Mouse (Mus musculus): ENCODE data around the gene Rhbdf1. TPM values are rescaled to one million over a fixed set of nuclear protein-coding genes. Genes with fewer than 3 reads are reported as not detected.

The Rhbdf1 gene
- polyA plus RNA-seq, 1 experiment from 2014 or later, result 35.8 TPM

DNA sequence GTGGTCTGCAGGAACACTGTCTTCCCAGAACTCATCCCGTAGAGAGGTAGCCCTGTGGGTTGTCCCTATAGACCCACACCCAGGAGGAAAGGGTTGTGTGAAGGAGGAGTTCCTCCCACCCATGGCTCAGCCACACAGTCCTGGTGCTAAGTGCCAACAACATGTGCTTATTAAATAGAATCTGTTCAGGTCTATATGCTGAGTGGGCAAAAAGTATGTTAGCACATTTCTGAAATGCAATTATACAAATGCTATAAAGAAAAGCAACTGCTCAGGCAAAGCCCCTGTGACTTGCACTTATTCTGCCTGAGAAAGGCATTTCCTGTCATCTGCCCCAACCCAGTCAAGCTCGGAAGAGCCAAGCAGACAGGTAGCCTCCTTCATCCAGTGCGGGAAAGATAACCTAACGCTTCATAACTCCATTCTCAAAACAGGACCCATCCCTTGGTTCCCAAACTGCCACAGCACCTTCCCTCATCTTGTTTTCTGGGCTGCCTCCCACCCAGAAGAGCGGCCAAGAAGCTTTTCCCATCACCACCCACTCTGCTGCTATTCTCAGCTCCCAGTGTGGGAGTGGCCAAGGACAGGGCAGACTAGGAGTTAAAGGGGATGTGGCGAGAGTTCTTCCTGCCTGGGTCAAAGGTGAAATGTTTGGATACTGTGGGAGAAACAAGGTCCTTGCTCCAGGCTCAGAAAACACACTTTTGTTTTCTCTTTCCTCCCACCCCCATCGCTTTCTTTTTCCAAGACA, 21.3 kb upstream of the Rhbdf1 start:
- H3K9me3 ChIP-seq (ENCODE audit: control insufficient read depth, low read length), result no peaks in the 10 kb centered on the region
- DNase-seq (ENCODE audit: low spot score), result no peak
- TF ChIP-seq CTCF (IDR thresholded peaks at IDR 0.05; ENCODE audit: low read depth) (no peak), EP300 (optimal IDR thresholded peaks at IDR 0.05) (no peak)
- no peak overlapping the region for H3K4me3 ChIP-seq (ENCODE audit: low read depth, low read length)
- no peaks in the 10 kb centered on the region for H3K27me3 ChIP-seq (ENCODE audit: control insufficient read depth, insufficient read depth, low read length)
- no peak for ATAC-seq (ENCODE audit: low FRiP score, low TSS enrichment)
- H3K4me1 ChIP-seq (replicated peaks; ENCODE audit: control insufficient read depth, insufficient read depth), result no peaks in the 10 kb centered on the region
- H3K27ac ChIP-seq (replicated peaks), result peak overlapping the region; percentile 8; the same call in 1 of the 2 replicates
- WGBS, result 72% methylated on average over 7 of the region's 7 CpGs
- H3K9ac ChIP-seq (ENCODE audit: low read length), result no peak overlapping the region
- no peak overlapping the region for H3K4me2 ChIP-seq (replicated peaks; ENCODE audit: low read depth)
- peaks cover 16% of the 10 kb centered on the region for H3K36me3 ChIP-seq (ENCODE audit: control insufficient read depth, insufficient read depth, low read length)

DNA sequence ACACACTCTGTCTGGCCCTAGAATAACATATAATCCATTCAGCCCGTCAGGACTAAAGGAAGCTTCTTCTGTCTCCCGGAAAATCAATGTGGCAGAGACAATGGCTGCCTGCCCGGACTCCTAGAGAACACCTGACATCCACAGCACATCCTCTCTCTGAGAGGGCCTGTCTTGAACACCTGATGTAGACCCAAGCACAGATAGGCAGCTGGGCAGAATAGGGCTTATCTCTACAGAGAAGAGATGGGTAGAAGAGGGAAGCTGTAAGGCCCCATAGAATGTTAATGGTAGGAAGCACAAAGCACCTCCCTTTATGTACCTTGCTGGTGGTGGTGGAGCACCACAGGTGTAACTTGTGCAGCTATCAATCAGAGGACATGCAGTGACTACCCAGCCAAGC, 20.1 kb upstream of the Rhbdf1 start:
- no peak for DNase-seq (ENCODE audit: low spot score)
- no peak overlapping the region for H3K4me2 ChIP-seq (replicated peaks; ENCODE audit: low read depth)
- no peaks in the 10 kb centered on the region for H3K27me3 ChIP-seq (ENCODE audit: control insufficient read depth, insufficient read depth, low read length)
- H3K27ac ChIP-seq (replicated peaks), result no peak overlapping the region
- no peaks in the 10 kb centered on the region for H3K4me1 ChIP-seq (replicated peaks; ENCODE audit: control insufficient read depth, insufficient read depth)
- H3K4me3 ChIP-seq (ENCODE audit: low read depth, low read length), result no peak overlapping the region
- WGBS, result 88% methylated on average over 3 of the region's 3 CpGs
- no peaks in the 10 kb centered on the region for H3K9me3 ChIP-seq (ENCODE audit: control insufficient read depth, low read length)
- TF ChIP-seq EP300 (optimal IDR thresholded peaks at IDR 0.05) (no peak), CTCF (IDR thresholded peaks at IDR 0.05; ENCODE audit: low read depth) (no peak)
- H3K36me3 ChIP-seq (ENCODE audit: control insufficient read depth, insufficient read depth, low read length), result peaks cover 10% of the 10 kb centered on the region; the same call in 1 of the 2 replicates
- ATAC-seq (ENCODE audit: low FRiP score, low TSS enrichment), result no peak
- no peak overlapping the region for H3K9ac ChIP-seq (ENCODE audit: low read length)

DNA sequence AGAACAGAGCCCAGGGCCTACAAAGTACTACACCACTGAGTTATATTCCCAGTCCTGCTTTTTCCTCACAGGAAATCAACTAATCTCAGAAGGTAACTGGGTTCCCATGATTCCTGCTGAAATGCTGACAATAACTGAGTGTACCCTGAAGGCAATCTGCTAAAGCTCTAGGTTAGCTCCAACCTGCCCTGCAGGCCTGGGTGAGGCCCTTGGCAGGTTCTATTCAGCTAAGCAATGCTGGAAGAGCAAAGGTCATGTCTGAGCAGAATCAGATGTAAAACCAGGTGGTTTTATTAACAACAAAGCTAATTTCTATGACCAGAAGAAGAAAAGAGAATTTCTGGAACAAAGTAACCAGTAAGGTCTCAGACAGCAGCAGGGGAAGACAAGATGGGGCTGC, 19.3 kb upstream of the Rhbdf1 start:
- no peak overlapping the region for H3K4me2 ChIP-seq (replicated peaks; ENCODE audit: low read depth)
- no peaks in the 10 kb centered on the region for H3K9me3 ChIP-seq (ENCODE audit: control insufficient read depth, low read length)
- ATAC-seq (ENCODE audit: low FRiP score, low TSS enrichment) (no peak), DNase-seq (ENCODE audit: low spot score) (no peak)
- no peaks in the 10 kb centered on the region for H3K27me3 ChIP-seq (ENCODE audit: control insufficient read depth, insufficient read depth, low read length)
- H3K36me3 ChIP-seq (ENCODE audit: control insufficient read depth, insufficient read depth, low read length), result peaks cover 10% of the 10 kb centered on the region; the same call in 1 of the 2 replicates
- H3K27ac ChIP-seq (replicated peaks), result no peak overlapping the region
- no peak overlapping the region for H3K9ac ChIP-seq (ENCODE audit: low read length)
- no peaks in the 10 kb centered on the region for H3K4me1 ChIP-seq (replicated peaks; ENCODE audit: control insufficient read depth, insufficient read depth)
- TF ChIP-seq CTCF (IDR thresholded peaks at IDR 0.05; ENCODE audit: low read depth) (no peak), EP300 (optimal IDR thresholded peaks at IDR 0.05) (no peak)
- H3K4me3 ChIP-seq (ENCODE audit: low read depth, low read length), result no peak overlapping the region

DNA sequence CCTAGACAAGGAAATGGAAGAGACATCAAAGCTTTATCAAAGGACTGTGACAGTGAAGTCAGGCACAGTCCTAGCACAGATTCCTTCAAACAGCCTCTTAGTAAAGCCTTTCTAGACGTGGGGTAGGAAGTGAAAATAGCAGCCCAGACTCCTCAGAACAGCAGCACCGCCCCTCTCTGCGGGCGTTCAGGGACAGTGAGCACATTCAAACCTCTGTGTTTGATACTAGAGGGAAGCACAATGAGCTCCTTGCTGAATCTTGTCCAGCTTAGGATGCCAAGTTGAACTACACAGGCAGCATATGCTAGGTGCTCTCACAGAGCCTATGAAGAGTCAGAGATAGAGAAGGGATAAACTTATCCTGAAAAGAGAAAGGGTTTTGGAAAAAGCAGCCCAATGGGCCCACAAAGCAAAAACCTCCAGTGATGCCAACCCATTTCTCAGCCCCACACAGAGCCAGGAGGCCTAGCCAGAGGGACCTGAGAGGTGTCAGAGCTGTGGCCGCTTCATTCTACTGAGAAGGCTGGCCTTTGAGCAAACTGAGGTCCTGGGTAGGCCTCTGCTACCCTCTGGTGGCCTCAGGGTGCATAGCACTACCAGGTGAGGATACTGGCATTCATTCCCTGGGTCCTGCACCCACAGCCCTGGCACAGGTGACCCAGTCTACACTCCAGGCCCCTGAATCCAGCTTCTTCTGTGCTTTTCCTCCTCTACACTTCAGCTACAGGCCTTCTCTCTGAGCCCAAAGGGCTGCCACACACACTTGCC, 16.2 kb upstream of the Rhbdf1 start:
- H3K27me3 ChIP-seq (ENCODE audit: control insufficient read depth, insufficient read depth, low read length), result no peaks in the 10 kb centered on the region
- peaks cover 10% of the 10 kb centered on the region; the same call in 1 of the 2 replicates for H3K36me3 ChIP-seq (ENCODE audit: control insufficient read depth, insufficient read depth, low read length)
- no peak overlapping the region for H3K4me2 ChIP-seq (replicated peaks; ENCODE audit: low read depth)
- no peak overlapping the region for H3K4me3 ChIP-seq (ENCODE audit: low read depth, low read length)
- ATAC-seq (ENCODE audit: low FRiP score, low TSS enrichment) (peak; percentile 56), DNase-seq (ENCODE audit: low spot score) (peak; percentile 78)
- peaks cover 4% of the 10 kb centered on the region; the same call in 1 of the 2 replicates for H3K4me1 ChIP-seq (replicated peaks; ENCODE audit: control insufficient read depth, insufficient read depth)
- no peak overlapping the region for H3K9ac ChIP-seq (ENCODE audit: low read length)
- H3K27ac ChIP-seq (replicated peaks), result no peak overlapping the region
- WGBS, result 66% methylated on average over 5 of the region's 5 CpGs
- no peak for TF ChIP-seq EP300 (optimal IDR thresholded peaks at IDR 0.05)
- TF ChIP-seq CTCF (IDR thresholded peaks at IDR 0.05; ENCODE audit: low read depth), result peak; percentile 99
- H3K9me3 ChIP-seq (ENCODE audit: control insufficient read depth, low read length), result no peaks in the 10 kb centered on the region

DNA sequence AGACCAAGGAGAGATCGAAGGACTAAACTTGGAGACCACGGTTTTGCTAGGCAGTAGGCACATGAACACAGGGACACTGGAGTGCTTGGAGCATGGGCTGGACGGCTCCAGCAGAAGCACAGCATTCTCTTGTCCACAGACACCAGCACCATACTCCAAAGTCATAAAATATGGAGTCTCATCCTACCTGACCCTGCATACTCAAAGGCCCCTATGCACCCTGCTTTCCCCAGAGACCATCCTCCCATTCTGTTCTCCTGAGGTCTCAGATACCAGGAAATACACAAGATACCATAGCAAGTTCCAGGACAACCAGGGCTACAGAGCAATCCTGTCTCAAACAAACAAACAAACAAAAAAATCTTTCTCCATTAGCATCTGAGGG, 15.3 kb upstream of the Rhbdf1 start:
- Histone ChIP-seq H3K9me3 (ENCODE audit: control insufficient read depth, low read length) (no peaks in the 10 kb centered on the region), H3K4me1 (replicated peaks; ENCODE audit: control insufficient read depth, insufficient read depth) (peaks cover 4% of the 10 kb centered on the region; the same call in 1 of the 2 replicates), H3K27me3 (ENCODE audit: control insufficient read depth, insufficient read depth, low read length) (no peaks in the 10 kb centered on the region), H3K4me3 (ENCODE audit: low read depth, low read length) (no peak overlapping the region), H3K4me2 (replicated peaks; ENCODE audit: low read depth) (no peak overlapping the region), H3K36me3 (ENCODE audit: control insufficient read depth, insufficient read depth, low read length) (peaks cover 10% of the 10 kb centered on the region; the same call in 1 of the 2 replicates), H3K27ac (replicated peaks) (0 out of 2 replicates have a peak overlapping the region, but pooled peaks have one; percentile 14), H3K9ac (ENCODE audit: low read length) (no peak overlapping the region)
- TF ChIP-seq EP300 (optimal IDR thresholded peaks at IDR 0.05) (no peak), CTCF (IDR thresholded peaks at IDR 0.05; ENCODE audit: low read depth) (no peak)
- no peak for ATAC-seq (ENCODE audit: low FRiP score, low TSS enrichment)
- DNase-seq (ENCODE audit: low spot score), result no peak
- 87% methylated on average over 3 of the region's 3 CpGs for WGBS
